Mouse (Mus musculus) hematopoietic stem cell, adult 5-6 weeks (primary cell): ENCODE measurements at regions not wholly inside any gene's neighbourhood (a gene's known extent, or its start where the extent isn't known, plus 50 kb on each side); places are given as distances from the start of the nearest gene placed in this dataset.

Source experiments
- ATAC-seq, 2 experiments: fragments of 125-278 bp in 1 of 2; replicated peaks in 1 of 2; 2 replicates each; pipeline ENCODE4 v1.8.0; 2016 to 2017; ENCODE audit warnings: inconsistent platforms in 2 of 2, mild to moderate bottlenecking in 2 of 2, moderate number of reproducible peaks in 2 of 2, low read depth in 1 of 2, moderate TSS enrichment in 1 of 2; ENCODE audit not compliant: low FRiP score in 2 of 2, poor library complexity in 2 of 2, severe bottlenecking in 2 of 2, insufficient read depth in 1 of 2, low TSS enrichment in 1 of 2

DNA sequence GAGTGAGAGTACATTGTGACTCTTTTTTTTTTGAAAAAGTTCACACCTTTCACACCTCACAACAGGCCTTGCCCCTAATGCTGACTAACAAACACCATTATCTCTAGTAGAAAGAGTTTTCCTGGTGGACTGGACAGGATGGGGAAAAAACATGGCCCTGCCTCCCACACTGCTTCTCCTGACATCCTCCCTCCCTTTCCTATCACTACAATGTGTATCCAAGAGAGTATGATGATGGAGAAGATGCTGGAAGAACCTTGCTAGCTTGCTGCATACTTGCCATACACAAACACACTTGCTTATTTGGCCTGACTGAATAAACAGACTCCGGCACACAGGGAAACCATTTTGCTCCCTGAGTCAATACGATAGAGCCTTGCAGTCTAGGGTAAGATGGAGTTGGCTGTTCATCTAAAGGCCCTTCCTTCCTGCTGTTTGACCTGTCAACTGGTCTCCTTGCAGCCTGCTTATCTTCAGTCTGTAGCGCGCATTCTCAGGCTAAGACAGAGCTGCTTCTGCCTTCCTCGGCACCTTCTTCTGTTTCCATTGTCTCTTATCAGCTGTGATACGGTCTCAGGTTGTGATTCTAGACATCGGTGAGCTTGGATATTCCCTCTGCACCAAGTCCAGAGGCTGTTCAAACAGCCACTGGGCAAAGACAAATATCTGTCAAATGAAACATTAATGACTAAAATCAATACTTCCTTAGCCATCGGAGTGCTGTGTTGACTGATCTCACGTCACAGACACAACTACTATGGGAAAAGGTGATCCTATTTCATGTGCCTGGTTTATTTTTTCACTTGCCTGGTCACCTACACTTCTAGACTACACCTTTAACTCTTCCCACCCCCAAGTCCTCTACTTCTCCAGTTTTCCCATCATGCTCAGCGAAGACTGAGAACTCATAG, 181.2 kb downstream of the Npr3 start:
- no peak for ATAC-seq

DNA sequence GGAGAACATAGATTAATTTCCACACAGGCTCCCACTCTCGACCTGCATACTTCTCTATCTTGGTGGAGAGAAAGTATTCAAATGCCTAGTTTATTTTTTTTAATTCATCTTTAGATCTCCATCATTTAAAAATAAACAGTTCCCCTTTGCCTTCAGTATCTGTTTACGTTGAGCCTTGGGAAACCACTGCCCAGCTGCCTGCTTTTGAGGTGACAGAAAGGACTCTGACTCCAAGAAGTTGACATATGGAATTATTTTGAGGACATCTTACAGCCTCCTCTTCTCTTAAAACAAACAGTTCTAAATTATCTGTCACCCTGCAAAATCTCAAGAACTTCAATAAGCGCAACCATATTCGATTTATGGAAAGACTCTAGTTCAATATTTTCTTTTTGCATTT, 186.4 kb downstream of the Npr3 start:
- ATAC-seq = no peak

DNA sequence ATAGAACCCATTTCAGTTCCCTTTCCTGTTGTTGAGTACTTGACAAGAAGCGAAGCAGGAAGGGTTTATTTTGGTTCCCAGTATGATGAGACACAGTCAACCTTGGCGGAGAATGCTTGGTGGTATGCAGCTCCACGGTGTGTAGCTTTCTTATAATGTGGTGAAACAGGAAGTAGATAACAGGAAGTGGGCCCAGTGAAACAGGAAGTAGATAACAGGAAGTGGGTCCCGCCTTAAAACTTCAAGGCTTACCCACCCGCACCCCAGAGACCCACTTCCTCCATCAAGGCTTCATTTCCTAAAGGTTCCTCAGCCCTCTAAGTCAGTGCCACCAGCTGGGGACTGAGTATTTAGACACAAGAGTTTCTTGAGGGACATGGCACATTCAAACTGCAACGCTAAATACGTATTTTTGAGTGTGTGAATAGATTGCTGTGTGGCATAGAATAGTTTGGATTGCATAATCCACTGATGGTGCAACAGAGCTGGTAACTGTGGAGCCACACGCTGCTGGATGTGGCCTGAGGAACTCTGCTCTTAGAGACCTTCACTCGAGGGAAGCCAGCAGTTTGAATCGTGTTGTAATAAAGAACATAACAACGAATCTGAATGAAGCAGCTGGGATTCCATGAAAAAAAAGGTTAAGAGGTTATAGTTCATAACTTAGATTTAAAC, 190.8 kb downstream of the Npr3 start:
- ATAC-seq = peak; percentile 62 to 82; a peak in 3 of 4 replicates

DNA sequence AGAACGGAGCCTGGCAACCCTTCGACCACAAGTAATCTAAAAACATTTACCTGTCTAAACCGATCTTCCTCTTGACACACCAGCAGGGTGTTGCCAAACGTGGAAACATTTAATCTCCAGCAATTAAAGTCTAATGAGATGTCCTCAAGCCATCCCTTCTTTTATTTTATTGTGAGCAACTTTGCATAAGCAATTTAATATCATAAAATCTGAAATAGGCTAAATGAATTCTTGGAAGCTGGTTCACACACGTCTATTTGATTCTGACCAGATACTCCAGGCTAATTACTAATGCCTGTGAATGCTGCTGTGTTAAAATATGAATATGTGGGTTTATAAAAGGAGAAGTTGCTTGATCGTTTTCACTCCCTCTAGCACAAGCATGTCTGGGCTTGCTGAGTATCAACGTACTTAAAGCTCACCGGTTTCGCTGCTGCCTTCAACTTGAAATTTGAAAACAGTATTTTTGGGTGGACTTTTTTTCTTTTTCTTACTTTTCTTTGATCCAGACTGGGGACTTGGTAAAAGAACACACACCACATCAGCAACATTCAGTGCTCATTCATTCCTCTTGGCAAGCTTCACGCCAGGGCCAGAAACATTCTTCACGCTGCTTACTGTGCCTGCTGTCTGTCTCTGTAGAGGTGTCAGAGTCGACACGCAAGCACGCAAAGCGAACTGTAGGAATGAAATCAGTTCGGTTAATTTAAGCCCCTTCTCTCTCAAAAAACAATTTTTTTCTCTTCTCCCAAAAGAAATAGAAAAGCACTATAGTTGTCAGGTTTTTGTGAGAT, 194.4 kb downstream of the Npr3 start:
- 0 out of 4 replicates have a peak, but pooled peaks of 1 of the 2 experiments have one; percentile 28 for ATAC-seq

DNA sequence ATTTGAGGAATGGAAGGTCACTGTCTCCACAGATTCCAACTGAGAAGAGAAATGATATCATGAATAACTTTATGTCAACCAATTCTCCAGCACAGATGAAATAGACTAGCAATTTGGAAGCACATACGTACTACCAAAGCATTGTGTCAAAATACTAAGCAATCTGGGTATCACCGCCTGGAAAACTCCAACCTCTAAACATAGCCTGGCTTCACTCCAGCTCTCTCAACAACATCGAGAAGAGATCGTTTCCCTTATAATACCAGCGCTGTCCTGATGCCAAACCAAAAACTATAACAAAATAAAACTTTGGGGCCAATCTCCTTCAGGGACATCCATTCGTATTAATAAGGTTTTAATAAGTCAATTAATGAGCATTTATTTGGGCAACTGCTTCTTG, 205.8 kb downstream of the Npr3 start:
- ATAC-seq = no peak

DNA sequence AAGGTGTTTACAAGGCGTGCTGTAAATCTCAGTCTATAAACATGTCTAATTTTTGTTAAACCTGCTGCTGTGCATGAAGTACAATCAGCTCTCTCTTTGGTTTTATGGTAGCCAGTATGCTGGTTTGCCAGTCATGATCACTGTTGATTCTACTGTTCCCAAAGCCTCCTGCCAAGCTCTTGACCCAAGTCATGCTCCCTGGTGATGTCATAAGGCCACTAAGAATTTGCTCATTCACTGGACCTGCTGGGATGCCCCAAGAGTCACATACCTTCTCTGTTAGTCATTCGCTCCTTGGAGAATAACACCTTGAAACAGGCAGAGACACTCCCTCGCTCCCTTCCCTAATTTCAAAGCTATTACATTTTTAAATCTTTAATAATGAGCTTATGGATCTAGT, 207.2 kb downstream of the Npr3 start:
- no peak for ATAC-seq

DNA sequence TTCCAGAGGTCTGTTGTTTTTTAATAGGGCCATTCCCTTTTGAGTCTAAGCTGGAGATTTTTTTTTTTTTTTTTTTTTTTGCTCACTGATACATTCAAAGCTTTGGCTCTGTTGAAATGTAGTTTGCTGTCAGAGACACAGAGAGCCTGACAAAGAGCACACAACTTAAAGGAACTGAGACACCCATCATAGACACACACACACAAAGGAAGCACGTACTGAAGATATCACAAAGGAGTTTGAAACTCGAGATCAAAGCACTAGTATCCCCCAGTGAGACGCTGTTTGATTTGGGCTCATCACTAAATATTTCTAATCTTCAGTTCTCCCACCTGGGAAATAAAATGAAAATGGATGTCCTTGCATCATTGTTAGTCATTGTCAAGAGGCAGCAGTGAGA, 210.0 kb downstream of the Npr3 start:
- ATAC-seq = no peak

DNA sequence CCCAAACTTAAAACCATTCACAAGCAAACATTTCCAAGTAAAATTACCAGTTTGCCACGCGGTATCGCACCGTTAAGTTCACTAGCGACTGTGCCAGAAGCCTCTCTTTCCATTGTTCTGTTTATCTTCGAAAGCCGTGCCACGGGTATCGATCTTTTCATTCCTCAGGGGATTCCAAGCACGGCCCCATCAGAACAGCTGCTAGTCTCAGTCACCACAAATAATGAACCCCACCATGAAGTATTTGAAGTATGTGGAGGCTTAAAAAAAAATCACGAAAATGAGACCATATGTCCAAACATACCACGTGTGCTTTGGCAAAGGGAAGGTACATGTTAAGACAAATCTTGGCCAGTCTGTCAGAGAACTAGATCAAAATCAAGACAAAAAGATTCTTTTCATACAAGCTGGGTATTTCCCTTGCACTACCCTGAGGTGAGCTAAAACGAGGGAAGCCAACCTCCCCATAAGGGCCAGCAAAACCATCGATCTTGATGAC, 213.3 kb downstream of the Npr3 start:
- ATAC-seq = no peak

DNA sequence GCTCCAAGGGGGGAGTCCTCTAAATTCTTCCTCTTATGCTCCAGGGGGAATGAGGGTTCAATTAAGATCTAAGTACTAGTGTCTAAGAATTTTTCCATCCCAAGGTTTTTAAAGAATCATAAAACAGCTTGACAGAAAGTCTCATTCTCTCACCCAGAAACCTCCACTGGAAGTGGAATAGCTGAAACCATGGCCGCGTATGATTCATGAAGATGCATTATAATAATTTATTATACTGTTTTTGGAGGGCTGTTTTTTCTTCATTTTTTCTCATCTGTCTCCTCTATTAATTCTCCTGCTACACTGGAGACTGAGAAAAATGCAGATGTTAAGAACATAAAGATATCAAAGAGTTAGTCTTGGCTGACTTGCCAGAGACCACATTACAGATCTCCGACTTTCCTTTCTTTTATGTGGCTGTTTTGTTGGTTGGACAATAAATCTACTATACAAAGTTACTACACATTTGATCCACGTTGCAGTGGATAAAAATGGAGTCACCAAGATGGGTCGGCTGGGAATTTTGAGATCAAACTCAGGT, 242.2 kb downstream of the Npr3 start:
- no peak for ATAC-seq

DNA sequence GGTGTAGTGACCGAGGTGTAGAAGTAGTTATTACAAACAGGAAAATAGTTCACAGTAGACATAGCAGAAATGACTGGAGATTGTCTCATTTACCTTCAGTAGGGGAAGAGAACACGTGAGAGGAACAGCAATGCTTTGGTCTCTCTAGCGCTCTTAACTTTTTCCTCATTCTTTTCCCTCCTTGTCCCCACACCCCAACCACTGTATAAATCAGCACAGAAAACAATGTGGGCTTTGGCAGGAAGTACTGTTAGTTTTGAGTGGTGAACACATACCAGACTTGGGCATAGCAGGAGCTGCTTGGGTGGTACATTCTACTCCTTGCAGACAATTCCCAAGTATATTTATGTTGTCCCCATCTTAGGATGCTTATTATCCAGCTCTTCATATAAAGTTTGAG, 251.9 kb downstream of the Npr3 start:
- ATAC-seq = no peak

DNA sequence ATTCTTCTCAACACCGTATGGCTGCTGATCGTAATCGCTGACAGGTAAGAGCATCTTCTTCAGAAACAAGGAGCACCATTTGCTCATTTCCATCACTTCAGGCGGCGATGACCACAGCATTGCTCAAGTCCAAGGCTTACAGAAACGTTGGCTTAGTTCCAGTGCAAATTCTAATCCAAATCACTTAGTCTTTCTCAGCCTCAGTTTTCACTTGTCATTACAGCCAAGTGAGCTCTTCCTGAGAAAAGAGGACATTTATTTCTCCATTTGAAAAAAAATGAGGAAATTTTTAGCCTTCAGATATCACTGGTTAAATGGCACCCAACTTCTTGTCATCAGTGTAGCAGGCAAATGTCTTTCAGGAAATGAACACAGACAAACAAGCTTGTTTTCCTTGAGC, 246.8 kb upstream of the Tars start:
- ATAC-seq = no peak

DNA sequence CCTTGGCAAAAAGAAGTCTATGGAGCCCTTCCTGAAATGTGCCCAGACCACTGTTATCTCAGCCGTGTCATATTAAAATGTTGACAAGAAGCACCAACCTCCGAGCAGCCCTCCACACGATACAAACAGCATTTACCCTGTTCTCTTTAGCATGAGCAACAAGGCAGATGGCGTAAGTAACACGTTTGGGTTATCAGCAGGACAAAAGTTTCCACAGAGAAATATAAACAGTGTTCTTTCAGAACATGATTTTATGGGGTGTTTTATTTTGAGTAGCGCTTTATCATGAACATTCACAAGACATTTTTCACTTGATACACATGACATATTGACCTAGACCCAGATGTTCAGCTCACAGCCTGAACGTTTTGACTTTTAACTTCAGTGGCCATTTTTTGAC, 245.3 kb upstream of the Tars start:
- no peak for ATAC-seq

DNA sequence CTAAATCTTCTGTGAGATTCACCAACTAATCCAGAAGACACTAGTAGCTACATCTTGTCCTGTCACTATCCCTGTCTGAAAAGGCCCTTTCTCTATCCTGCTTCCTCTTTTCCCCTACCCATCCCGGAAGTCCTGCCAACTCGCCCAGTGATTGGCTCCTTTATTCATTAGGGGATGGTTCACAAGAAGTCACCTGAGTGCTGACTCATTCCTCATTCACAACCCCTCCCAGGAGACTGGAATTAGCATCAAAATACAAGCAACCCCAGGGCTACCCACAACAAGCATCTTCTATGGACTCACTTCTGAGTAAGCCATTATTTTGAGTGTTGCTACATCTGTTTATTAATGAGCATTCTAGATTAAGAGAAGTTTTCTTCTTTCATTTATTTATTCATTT, 231.2 kb upstream of the Tars start:
- no peak for ATAC-seq

DNA sequence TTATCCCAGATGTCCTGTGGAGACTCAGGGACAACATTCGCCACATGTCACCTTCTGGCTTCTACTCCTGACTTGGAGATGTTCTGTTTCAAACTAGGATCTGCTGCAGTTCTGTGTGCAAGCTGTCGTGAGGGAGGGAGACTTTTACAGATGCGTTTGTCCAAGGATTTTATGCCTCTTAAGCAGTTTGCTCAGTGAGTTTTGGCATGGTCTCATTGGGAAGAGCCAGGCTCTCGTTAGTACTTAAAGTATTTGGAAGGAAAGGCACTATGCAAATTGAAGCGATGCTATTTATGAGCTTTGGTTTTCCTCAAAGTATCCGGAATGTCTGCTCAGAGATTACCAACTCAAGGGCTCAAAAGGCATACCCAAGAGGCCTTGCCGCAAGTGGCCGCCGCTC, 227.0 kb upstream of the Tars start:
- no peak for ATAC-seq

DNA sequence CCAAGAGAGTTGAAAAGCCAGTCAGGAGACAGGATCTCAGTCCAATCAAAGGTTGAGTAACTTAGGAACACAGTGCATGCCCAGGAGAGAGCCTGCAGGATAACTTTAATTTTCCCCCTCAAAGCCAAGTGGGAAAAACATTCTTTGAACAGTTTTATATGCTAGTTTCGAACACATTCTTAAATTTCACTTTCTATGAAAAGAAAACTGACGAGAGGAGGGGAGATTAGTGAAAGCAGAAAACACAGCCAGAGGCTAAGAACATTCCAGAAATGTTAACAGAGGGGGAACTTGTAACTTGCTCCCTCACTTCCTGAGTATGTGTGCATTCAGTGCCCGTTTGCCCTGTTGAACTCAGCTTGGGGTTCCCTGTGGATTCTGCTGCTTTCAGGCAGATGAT, 213.0 kb upstream of the Tars start:
- ATAC-seq = no peak

DNA sequence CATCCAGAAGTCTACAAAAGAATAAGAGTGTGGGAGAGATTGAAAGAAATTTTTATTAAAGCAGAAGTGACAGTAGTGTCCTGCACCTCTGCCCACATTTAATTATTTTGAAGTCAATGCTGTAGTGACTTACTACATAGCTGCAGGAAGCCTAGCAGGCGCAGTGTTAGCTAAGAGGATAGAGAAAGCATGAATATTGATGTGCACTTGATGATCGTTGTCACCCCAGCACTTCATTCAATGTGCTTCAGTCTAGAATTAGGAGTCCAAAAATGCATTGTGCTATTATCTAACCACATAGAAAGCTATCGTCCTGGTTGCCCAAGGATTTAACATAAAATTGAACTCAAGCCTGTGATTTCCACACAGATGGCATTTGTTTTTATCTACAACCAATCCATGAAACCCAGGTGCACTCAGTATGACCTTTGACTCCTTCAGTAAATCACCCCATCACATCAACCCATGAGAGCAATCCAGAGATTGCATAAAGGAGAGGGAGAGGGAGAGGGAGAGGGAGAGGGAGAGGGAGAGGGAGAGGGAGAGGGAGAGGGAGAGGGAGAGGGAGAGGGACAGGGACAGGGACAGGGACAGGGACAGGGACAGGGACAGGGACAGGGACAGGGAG, 210.7 kb upstream of the Tars start:
- no peak for ATAC-seq

DNA sequence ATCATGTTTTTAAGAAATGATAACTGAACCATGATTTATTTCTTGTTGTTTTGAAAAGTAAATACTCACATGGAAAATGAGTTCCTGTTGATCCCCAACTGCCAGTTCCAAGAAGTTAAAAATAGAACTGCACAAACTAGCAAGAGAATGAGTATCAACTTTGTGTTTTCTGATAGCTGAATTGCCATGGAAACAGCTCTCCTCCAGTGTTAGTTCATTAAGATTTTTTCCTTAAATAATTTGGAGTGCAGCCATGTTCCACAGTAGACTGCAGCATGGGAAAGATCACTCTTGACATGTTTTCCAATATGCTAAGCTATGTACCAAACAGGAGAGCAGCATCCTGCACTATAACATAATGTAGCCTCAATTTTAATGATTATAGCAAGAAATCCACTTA, 208.0 kb upstream of the Tars start:
- no peak for ATAC-seq
